Mouse (Mus musculus) c-Kit-positive CD71-positive TER-119-negative erythroid progenitor cells, embryonic 14.5 days (primary cell): ENCODE results near the gene Actr2.
"Not testable (repeated sequence)": the region's sequence is repeated elsewhere in the genome, so short reads cannot be mapped to it uniquely, and the experiment has no call there.

Experiments used
- DNase-seq: peaks from one replicate; pipeline ENCODE4 v3.0.0-alpha.2; 2013; ENCODE audit warnings: low read depth

Gene Actr2

GRCm38 (mm10) chr11:20045586-20045985 is 67.1 kb downstream of the Actr2 start:
- no peak for DNase-seq

- no peak for DNase-seq
Measured at GRCm38 (mm10) chr11:20043256-20043655, 69.5 kb downstream of the Actr2 start.

- DNase-seq: no peak
Measured at GRCm38 (mm10) chr11:20042106-20042505, 70.6 kb downstream of the Actr2 start.

- DNase-seq: no peak
Measured at GRCm38 (mm10) chr11:20041164-20041920, 71.4 kb downstream of the Actr2 start.

- no peak for DNase-seq
Measured at GRCm38 (mm10) chr11:20038723-20039122, 74.0 kb downstream of the Actr2 start.

GRCm38 (mm10) chr11:20037739-20038138 is 75.0 kb downstream of the Actr2 start:
- no peak for DNase-seq

GRCm38 (mm10) chr11:20035972-20036371 is 76.7 kb downstream of the Actr2 start:
- DNase-seq: no peak

GRCm38 (mm10) chr11:20035343-20035928 is 77.3 kb downstream of the Actr2 start:
- DNase-seq: no peak

- DNase-seq: no peak
Measured at GRCm38 (mm10) chr11:20034337-20034947, 78.3 kb downstream of the Actr2 start.

GRCm38 (mm10) chr11:20033541-20034160 is 79.1 kb downstream of the Actr2 start:
- no peak for DNase-seq

GRCm38 (mm10) chr11:20031536-20031935 is 81.2 kb downstream of the Actr2 start:
- DNase-seq: peak; percentile 60

- not testable (repeated sequence) for DNase-seq
Measured at GRCm38 (mm10) chr11:20030973-20031372, 81.7 kb downstream of the Actr2 start.

GRCm38 (mm10) chr11:20029014-20029413 is 83.7 kb downstream of the Actr2 start:
- peak; percentile 59 for DNase-seq

- no peak for DNase-seq
Measured at GRCm38 (mm10) chr11:20028396-20028795, 84.3 kb downstream of the Actr2 start.

- no peak for DNase-seq
Measured at GRCm38 (mm10) chr11:20027719-20028118, 85.0 kb downstream of the Actr2 start.

- DNase-seq: no peak
Measured at GRCm38 (mm10) chr11:20025899-20026298, 86.8 kb downstream of the Actr2 start.

- no peak for DNase-seq
Measured at GRCm38 (mm10) chr11:20022911-20023482, 89.7 kb downstream of the Actr2 start.

- peak; percentile 60 for DNase-seq
Measured at GRCm38 (mm10) chr11:20022462-20022861, 90.3 kb downstream of the Actr2 start.

GRCm38 (mm10) chr11:20020720-20021119 is 92.0 kb downstream of the Actr2 start:
- DNase-seq: no peak

GRCm38 (mm10) chr11:20018905-20019304 is 93.8 kb downstream of the Actr2 start:
- no peak for DNase-seq

GRCm38 (mm10) chr11:20017937-20018336 is 94.8 kb downstream of the Actr2 start:
- DNase-seq: no peak

GRCm38 (mm10) chr11:20013366-20013765 is 99.3 kb downstream of the Actr2 start:
- DNase-seq: no peak
